Mouse (Mus musculus): Measurements from ENCODE around the gene Lrp4.

DNA sequence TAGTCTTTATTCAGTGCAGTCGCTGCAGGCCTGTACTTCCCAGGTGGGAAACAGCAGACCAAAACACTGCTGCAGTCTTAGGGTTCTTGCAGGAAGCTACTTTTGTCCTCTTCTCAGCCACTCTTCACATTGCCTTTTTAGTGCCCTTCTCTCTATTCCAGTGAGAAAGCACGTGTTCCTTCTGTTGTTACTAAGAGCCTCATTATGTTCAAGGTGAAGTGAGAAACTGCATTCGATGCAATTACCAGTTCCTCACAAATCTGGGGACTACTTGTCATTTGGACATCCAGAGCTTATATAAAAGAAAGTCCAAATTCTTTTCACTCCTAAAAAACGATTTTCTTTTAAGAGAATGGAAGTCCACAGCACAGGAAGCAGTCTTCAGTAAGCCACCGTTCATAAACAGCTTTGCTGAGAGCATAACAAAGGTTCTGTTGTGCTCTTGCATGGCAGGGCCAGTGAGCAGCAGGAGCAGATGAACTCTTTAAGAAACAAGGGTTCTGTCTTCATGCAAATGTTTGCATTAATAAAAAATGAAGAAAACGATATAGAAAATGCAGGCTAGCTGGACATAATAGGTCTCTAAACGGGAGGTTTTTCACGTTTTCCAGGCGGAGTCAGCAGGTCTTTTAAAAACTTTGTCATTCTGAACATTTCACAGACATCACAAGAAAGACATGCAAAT, 27.3 kb upstream of the Lrp4 start:
- TF ChIP-seq CTCF (IDR thresholded peaks at IDR 0.05; ENCODE audit: control insufficient read depth, insufficient read depth, low read length), result no peak
- no peak for TF ChIP-seq POLR2A (IDR thresholded peaks at IDR 0.05; ENCODE audit: borderline replicate concordance, control insufficient read depth, low read depth, low read length)
